Mouse (Mus musculus): ENCODE data around the gene Npr2.

DNA sequence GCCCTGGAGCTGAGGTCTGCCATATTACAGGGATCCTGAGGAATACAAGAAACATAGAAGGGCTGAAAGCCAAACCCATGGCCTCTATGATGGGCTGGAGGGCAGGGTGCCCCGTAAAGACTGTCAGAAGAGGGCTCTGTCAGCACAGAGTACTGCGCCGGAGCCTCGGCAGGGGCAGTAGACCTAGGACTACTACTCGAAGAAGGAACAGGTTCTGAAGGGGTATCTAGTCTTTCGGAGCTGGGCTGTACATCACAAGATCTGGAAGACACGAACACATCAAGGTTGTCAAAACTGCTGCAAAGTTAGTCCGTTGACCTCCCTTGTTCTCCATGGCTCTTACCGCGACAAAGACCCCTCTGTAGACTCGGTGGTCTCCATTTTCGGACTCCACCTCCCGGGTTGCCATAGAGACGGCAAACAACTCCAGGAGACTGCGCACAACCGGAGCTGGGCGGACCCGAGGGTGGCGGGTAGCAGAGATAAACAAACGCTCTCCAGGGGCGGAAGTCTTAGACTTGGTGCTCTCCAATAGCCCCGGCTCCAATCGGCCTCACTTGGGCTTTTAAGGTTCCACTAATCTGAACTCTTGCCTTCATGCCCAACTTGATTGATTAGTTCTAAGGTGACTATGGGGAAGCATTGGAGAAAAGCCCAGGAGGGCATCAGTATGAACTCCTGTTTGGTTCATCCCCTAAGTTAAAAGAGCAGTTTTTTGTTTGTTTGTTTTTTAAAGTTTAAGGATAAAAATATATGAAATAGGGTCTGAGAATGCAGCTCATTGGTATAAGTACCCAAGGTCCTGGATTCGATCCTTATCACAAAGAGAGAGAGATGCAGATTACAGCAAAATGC, 21.7 kb downstream of the Npr2 start, which contains the start of gene Spag8:
- TF ChIP-seq CTCF (IDR thresholded peaks at IDR 0.05) (no peak), POLR2A (IDR thresholded peaks at IDR 0.05; ENCODE audit: insufficient read depth, low read depth, low read length) (no peak), EP300 (IDR thresholded peaks at IDR 0.05; ENCODE audit: insufficient read depth, low read depth, low read length) (no peak)
